Mouse (Mus musculus) liver, embryonic 13.5 days (tissue): ENCODE measurements at regions not wholly inside any gene's neighbourhood (a gene's known extent, or its start where the extent isn't known, plus 50 kb on each side); places are given as distances from the start of the nearest gene placed in this dataset.

Experiments used
- ATAC-seq: fragments of 200-750 bp; cut with Nextera tagmentation; 2 replicates; pipeline ENCODE4 v1.8.0; 2017; ENCODE audit warnings: low read depth, mild to moderate bottlenecking, moderate number of reproducible peaks, moderate library complexity
- DNase-seq: peaks from one replicate; pipeline ENCODE4 v3.0.0; 2022
- H3K27ac ChIP-seq: fragments of 300-500 bp; sonication (generic); 2 replicates; pipeline ENCODE4 v1.5.1; 2015; ENCODE audit warnings: moderate library complexity, mild to moderate bottlenecking, inconsistent platforms
- H3K27me3 ChIP-seq: fragments of 300-500 bp; sonication (generic); 2 replicates; pipeline ENCODE4 v1.6.1; 2015; ENCODE audit warnings: mild to moderate bottlenecking, inconsistent platforms
- H3K36me3 ChIP-seq: fragments of 300-500 bp; sonication (generic); 2 replicates; pipeline ENCODE4 v1.6.1; 2015; ENCODE audit warnings: mild to moderate bottlenecking, inconsistent platforms
- H3K4me1 ChIP-seq: fragments of 300-500 bp; sonication (generic); replicated peaks from 2 replicates; pipeline ENCODE4 v1.6.1; 2015; ENCODE audit warnings: inconsistent platforms
- H3K4me2 ChIP-seq: fragments of 300-500 bp; sonication (generic); 2 replicates; pipeline ENCODE4 v1.6.1; 2015; ENCODE audit warnings: inconsistent platforms, mild to moderate bottlenecking, moderate library complexity
- H3K4me3 ChIP-seq: fragments of 300-500 bp; sonication (generic); replicated peaks from 2 replicates; pipeline ENCODE4 v1.5.1; 2015; ENCODE audit warnings: mild to moderate bottlenecking, inconsistent platforms
- H3K9ac ChIP-seq: fragments of 300-500 bp; sonication (generic); 2 replicates; pipeline ENCODE4 v1.6.1; 2015; ENCODE audit warnings: mild to moderate bottlenecking, inconsistent platforms
- H3K9me3 ChIP-seq: fragments of 300-500 bp; sonication (generic); replicated peaks from 2 replicates; pipeline ENCODE4 v1.6.1; 2016; ENCODE audit warnings: inconsistent platforms
- WGBS: fragments of 180-500 bp; shearing (Covaris S2); methylation state at CpG from one replicate; pipeline ENCODE4 v1.1.7; 2015; ENCODE audit not compliant: insufficient replicate concordance; 5-methylcytosine and 5-hydroxymethylcytosine counted together

GRCm38 (mm10) chr16:95196622-95197021 is 60.7 kb upstream of the Kcnj15 start:
- H3K4me1 ChIP-seq, result no peaks in the 10 kb centered on the region
- H3K4me2 ChIP-seq, result no peak overlapping the region
- no peaks in the 10 kb centered on the region for H3K9me3 ChIP-seq
- no peaks in the 10 kb centered on the region for H3K36me3 ChIP-seq
- DNase-seq, result no peak
- WGBS, result 0% methylated on average over 1 of the region's 1 CpGs
- no peak for ATAC-seq
- H3K27ac ChIP-seq, result no peak overlapping the region
- no peak overlapping the region for H3K9ac ChIP-seq
- H3K4me3 ChIP-seq, result no peak overlapping the region
- no peaks in the 10 kb centered on the region for H3K27me3 ChIP-seq

GRCm38 (mm10) chr16:95198795-95199563 is 58.4 kb upstream of the Kcnj15 start:
- no peak overlapping the region for H3K27ac ChIP-seq
- H3K9ac ChIP-seq, result no peak overlapping the region
- no peak for ATAC-seq
- H3K4me3 ChIP-seq, result no peak overlapping the region
- no peak for DNase-seq
- H3K36me3 ChIP-seq, result no peaks in the 10 kb centered on the region
- no peaks in the 10 kb centered on the region for H3K4me1 ChIP-seq
- no peak overlapping the region for H3K4me2 ChIP-seq
- no peaks in the 10 kb centered on the region for H3K27me3 ChIP-seq
- no peaks in the 10 kb centered on the region for H3K9me3 ChIP-seq
- WGBS, result 42% methylated on average over 19 of the region's 19 CpGs

- Histone ChIP-seq H3K27me3 (no peaks in the 10 kb centered on the region), H3K9ac (no peak overlapping the region), H3K27ac (no peak overlapping the region), H3K36me3 (no peaks in the 10 kb centered on the region), H3K4me1 (no peaks in the 10 kb centered on the region), H3K4me2 (no peak overlapping the region), H3K4me3 (no peak overlapping the region), H3K9me3 (no peaks in the 10 kb centered on the region)
- WGBS, result 52% methylated on average over 7 of the region's 7 CpGs
- DNase-seq, result no peak
- no peak for ATAC-seq
Measured at GRCm38 (mm10) chr16:95202126-95202883, 55.1 kb upstream of the Kcnj15 start.

- DNase-seq (no peak), ATAC-seq (no peak)
- no peaks in the 10 kb centered on the region for H3K9me3 ChIP-seq
- H3K4me2 ChIP-seq, result no peak overlapping the region
- H3K4me1 ChIP-seq, result no peaks in the 10 kb centered on the region
- H3K27me3 ChIP-seq, result no peaks in the 10 kb centered on the region
- no peaks in the 10 kb centered on the region for H3K36me3 ChIP-seq
- WGBS, result 74% methylated on average over 3 of the region's 3 CpGs
- H3K4me3 ChIP-seq, result no peak overlapping the region
- H3K27ac ChIP-seq, result no peak overlapping the region
- no peak overlapping the region for H3K9ac ChIP-seq
Measured at GRCm38 (mm10) chr16:95203026-95203425, 54.3 kb upstream of the Kcnj15 start.

- H3K36me3 ChIP-seq, result no peaks in the 10 kb centered on the region
- WGBS, result 64% methylated on average over 3 of the region's 3 CpGs
- H3K4me1 ChIP-seq, result no peaks in the 10 kb centered on the region
- no peak overlapping the region for H3K4me3 ChIP-seq
- H3K9ac ChIP-seq, result no peak overlapping the region
- no peaks in the 10 kb centered on the region for H3K9me3 ChIP-seq
- H3K4me2 ChIP-seq, result no peak overlapping the region
- DNase-seq, result no peak
- ATAC-seq, result no peak
- no peaks in the 10 kb centered on the region for H3K27me3 ChIP-seq
- no peak overlapping the region for H3K27ac ChIP-seq
Measured at GRCm38 (mm10) chr16:95203790-95204189, 53.6 kb upstream of the Kcnj15 start.

- Histone ChIP-seq H3K36me3 (no peaks in the 10 kb centered on the region), H3K9ac (no peak overlapping the region), H3K27me3 (no peaks in the 10 kb centered on the region), H3K4me3 (no peak overlapping the region), H3K4me2 (no peak overlapping the region), H3K9me3 (no peaks in the 10 kb centered on the region), H3K4me1 (no peaks in the 10 kb centered on the region), H3K27ac (no peak overlapping the region)
- no peak for DNase-seq
- 77% methylated on average over 6 of the region's 6 CpGs for WGBS
- ATAC-seq, result no peak
Measured at GRCm38 (mm10) chr16:95204507-95204906, 52.9 kb upstream of the Kcnj15 start.

- no peak overlapping the region for H3K27ac ChIP-seq
- no peaks in the 10 kb centered on the region for H3K27me3 ChIP-seq
- no peak overlapping the region for H3K4me3 ChIP-seq
- H3K9me3 ChIP-seq, result no peaks in the 10 kb centered on the region
- ATAC-seq, result no peak
- H3K4me1 ChIP-seq, result no peaks in the 10 kb centered on the region
- no peaks in the 10 kb centered on the region for H3K36me3 ChIP-seq
- 70% methylated on average over 5 of the region's 5 CpGs for WGBS
- no peak overlapping the region for H3K9ac ChIP-seq
- DNase-seq, result no peak
- H3K4me2 ChIP-seq, result no peak overlapping the region
Measured at GRCm38 (mm10) chr16:95206445-95206844, 50.9 kb upstream of the Kcnj15 start.

- 50% methylated on average over 6 of the region's 6 CpGs for WGBS
- Histone ChIP-seq H3K9me3 (no peaks in the 10 kb centered on the region), H3K4me2 (no peak overlapping the region), H3K36me3 (no peaks in the 10 kb centered on the region), H3K27ac (no peak overlapping the region), H3K4me3 (no peak overlapping the region), H3K9ac (no peak overlapping the region), H3K4me1 (no peaks in the 10 kb centered on the region), H3K27me3 (no peaks in the 10 kb centered on the region)
- DNase-seq, result no peak
- ATAC-seq, result no peak
Measured at GRCm38 (mm10) chr16:95207547-95207946, 49.8 kb upstream of the Kcnj15 start.
